Mouse (Mus musculus) frontal cortex, postnatal 10 days (tissue): ENCODE data around the gene Has3.
"Not testable (repeated sequence)": the region's sequence is repeated elsewhere in the genome, so short reads cannot be mapped to it uniquely, and the experiment has no call there.

Source experiments
- DNase-seq, 2 experiments: peaks; one replicate each; pipeline ENCODE4 v3.0.0; 2022; ENCODE audit warnings: low spot score in 2 of 2, mixed read lengths in 1 of 2

The Has3 gene

GRCm38 (mm10) chr8:106887336-106888189 lies 17.5 kb downstream of the Has3 start:
- DNase-seq, result peak; percentile 32 to 68

GRCm38 (mm10) chr8:106888803-106889202 lies 18.8 kb downstream of the Has3 start:
- DNase-seq, result no peak

DNA sequence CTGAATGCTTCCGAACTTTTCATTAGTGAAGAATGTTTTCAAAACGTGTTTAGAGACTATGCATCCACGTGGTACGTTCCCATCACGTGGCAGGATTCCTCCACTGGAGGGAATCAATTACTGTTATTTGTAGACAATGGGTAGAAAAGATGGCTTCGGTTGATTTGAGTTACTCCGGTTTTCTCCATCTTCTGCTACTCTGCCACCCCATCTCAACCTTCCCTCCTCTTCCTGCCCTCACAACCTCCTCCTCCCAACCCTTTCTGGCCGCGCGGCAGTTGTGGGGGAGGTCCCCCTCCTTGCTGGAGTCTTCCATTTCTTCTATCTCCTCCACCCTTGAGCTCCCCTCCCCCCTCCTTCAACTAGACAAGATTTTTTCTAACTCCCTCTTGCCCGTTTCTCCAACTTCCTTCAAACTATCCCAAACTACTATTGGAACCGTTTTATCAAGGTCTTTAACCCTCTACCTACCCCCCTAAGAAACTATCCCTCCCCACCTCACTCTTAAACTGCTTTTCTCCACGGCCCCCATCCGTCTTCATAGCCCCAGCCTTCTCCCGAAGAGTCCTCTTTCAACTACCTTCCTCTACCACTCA lies 22.3 kb downstream of the Has3 start:
- DNase-seq, result no peak

DNA sequence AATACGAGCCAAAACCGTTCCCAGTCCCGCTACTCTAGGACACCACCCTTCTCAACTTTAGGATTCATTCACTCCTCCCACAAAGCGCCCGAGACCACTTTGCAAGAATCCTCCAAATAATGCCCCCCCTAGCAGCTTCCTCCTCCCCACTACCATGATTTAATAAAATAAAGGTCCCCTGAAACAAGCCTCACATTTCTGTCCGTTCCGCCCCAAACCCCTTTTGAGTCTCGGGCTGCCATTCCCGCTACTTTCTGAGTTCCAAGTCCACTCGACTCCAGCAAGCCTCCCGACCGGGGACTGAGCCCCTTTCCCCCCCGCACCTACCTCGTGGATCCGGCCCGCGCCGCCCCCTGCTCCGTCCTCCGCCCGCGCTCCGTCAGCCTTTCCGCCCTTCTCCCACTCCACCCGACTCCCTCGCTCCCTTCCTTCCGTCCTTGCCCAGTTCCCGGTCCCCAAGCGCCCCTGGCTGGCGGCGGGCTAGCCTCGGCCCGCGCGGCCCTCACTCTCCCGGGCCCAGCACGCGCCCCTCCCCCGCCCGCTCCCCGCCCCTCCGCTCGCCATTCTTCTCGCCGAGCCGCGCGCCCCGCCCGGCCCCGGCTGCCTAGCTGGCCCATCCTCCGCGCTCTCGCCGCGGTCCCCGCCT lies 22.9 kb downstream of the Has3 start:
- DNase-seq, result no peak

DNA sequence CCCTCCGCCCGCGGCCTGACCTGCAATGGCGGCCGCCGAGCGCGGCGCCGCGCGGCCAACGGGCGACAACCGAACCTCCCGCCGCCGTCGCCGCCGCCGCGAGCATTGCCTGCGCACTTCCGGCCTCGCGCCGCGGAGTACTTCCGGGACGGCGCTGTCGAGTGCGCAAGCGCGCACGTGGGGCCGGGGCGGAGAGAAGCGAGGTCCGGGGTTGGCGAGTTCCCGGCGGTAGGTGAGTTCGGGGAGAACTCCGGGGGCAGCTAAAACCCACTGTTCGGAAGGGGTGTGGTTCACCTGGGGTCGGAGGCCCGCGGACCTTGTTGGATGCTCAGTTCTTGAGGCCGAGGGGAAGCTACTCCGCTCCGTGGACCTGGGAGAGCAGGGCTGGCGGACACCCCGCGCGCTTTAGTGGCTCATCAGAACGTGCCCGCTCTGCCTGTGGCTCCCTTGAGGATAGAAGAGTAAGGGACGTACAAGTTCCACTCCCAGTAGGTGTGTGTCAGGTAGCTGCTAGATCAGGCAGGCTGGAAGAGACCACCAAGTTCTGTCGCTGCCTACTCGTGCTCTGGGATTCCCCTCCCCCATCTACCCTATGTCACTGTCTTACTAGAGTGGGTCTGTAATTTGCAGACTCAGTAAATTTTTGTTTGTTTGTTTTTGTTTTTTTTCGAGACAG lies 23.6 kb downstream of the Has3 start, which contains the start of gene Utp4:
Gene Utp4 (plus strand): TSS at position 156 of the 676 bp plus-strand sequence.
- DNase-seq, result peak; percentile 61 to 82

DNA sequence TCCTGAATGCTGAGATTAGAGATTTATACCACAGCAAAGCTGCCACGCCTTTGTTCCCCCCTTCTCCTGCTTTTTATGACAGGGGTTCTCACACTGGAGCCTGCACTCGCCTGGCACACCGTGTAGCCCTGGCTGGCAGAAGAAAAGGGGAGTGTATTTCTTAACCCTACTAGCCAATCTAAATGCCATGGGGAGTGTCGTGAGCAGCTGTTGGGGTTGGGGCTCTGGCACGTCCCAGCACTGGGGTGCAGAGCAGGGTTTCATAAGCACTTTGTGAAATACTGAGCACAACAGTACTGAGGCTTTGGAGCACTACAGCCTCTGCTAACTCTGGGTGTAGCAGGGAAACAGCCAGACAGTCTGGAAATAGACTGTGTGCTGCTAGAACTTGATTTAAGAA lies 29.4 kb downstream of the Has3 start:
- DNase-seq, result no peak

DNA sequence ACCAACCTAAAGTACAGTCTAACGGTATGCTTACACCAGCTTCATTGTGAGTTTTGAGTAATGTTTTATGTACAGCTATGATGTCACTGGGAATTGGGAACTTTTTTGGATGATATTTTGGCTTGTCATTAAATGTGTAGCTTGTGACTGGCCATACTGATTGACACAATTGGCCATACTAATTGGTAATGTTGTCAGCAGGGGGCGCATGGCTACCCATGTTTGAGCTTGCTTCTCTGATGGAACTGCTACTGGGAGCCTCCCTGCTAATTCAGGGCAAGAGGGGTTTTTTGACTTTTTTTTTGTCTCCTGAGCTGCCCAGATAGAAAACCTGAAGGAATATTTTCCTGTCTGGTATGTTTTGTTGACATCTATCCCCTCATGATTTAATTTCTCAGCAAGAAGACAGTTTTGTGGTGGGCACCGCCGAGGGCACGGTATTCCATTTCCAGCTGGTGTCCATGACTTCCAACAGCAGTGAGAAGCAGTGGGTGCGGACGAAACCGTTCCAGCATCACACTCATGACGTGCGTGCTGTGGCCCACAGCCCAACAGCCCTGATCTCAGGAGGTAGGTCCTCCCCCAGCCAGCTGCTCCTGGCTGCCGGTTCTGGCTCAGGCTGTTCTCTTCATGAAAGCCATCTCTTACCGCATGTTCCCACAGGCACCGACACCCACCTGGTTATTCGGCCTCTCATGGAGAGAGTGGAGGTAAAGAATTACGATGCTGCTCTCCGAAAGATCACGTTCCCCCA lies 35.9 kb downstream of the Has3 start:
- peak in 1 of 2 experiments; percentile 27 for DNase-seq

DNA sequence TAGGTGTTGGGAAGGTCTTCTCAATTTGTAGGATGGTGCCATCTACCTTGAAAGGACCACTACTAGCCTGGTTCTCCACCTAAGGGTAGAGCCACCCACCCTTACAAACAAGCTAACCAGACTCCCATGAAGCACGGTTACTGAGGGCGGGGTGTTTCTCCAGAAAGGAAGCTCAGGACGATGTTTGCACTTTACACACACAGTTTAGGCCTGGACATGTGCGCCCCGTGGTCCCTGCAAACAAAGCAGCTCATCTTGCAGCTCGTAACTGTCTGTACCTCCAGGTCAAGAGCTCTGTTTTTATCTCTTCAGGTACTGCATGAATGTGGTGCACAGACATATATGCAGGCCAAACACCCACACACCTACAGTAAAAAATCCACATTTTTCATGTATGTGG lies 36.6 kb downstream of the Has3 start:
- DNase-seq, result no peak

DNA sequence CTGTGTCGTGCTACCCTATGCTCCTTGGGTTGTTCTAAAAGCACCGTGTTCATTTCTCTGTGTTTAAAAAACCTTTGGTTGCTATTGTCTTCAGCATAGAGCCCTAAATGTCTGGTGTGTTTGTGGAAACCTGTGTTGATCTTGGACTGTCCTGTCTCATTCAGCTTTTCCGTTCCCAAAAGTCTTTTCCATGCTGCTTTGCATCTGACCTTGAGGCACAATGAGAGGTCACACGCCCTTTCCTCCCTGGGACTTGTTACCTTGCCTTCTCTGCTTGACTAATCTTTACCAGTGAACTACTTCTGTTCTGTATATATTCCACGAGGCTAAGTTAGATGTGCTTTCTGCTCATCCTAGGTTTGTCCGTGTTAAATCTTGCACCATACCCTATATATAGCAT lies 37.4 kb downstream of the Has3 start:
- no peak for DNase-seq

- DNase-seq, result no peak
Measured at GRCm38 (mm10) chr8:106908291-106908690, 38.2 kb downstream of the Has3 start.

GRCm38 (mm10) chr8:106913631-106914030 lies 43.6 kb downstream of the Has3 start:
- DNase-seq, result no peak

- peak in 1 of 2 experiments; percentile 13 for DNase-seq
Measured at GRCm38 (mm10) chr8:106919721-106920394, 49.8 kb downstream of the Has3 start.

DNA sequence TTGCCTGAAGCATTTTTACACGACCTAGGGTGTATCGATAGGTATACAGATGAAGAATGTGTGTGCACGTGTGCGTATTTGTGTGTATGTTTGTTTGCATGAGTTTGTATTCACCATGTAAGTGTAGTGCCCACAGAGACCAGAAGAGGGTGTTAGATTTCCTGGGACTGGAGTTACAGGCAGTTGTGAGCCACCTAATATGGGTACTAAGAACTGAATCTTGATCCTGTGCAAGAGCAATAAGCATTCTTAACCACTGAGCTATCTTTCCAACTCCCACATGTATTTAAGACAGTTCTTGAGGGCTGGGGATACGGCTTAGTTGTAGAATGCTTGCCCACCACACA lies 50.3 kb downstream of the Has3 start:
- no peak for DNase-seq

DNA sequence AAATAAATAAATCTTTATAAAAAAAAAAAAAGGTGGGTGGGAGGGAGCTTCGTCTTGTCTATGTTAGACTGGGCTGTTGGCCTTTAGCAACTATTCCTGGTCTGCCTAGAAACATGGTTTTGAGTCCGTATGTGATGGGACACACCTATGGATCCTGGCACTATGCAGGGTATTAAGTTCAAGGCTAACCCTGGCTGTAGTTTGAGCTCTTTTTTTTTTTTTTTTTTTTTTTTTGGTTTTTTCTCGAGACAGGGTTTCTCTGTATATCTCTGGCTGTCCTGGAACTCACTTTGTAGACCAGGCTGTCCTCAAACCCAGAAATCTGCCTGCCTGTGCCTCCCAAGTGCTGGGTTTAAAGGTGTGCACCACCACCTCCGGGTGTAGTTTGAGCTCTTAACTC lies 54.0 kb downstream of the Has3 start:
- DNase-seq, result no peak

GRCm38 (mm10) chr8:106924904-106925349 lies 54.9 kb downstream of the Has3 start:
- DNase-seq, result no peak

- DNase-seq, result no peak
Measured at GRCm38 (mm10) chr8:106925446-106925845, 55.4 kb downstream of the Has3 start.

DNA sequence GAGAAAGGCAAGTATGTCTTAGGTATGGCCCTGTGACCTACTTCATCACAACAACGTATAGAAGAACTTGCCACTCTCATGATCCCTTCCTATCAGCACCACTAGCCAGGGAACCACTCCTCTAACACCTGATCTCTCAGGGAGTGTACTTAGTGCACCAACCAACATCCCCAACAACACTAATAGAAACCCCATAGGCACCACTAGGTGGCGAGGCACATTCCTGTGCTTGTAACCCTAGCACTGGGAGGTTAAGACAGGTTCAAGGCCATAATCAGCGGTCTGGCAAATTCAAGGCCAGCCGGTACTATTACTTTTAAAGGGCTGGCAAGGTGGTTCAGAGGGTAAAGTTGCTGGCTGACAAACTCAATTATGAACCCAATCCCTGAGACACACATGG lies 57.2 kb downstream of the Has3 start:
- no peak for DNase-seq

DNA sequence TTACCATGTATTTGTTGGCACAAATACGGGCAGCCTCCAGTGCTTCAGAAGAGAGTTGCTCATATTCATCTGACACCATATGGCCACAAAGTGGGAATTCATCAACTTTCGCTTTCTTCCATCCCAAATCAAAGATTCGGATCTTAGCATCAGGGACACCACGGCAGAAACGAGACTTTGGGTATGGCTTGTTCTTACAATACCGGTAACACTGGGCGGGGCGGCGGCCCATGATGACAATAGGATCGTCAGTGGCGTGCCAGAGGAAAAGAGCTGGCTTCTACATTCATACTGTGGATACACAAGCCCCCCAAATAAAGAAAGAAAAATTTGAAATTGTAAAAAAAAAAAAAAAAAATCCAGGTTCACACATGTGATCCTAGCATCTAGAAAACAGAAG lies 58.1 kb downstream of the Has3 start:
- not testable (repeated sequence) for DNase-seq

DNA sequence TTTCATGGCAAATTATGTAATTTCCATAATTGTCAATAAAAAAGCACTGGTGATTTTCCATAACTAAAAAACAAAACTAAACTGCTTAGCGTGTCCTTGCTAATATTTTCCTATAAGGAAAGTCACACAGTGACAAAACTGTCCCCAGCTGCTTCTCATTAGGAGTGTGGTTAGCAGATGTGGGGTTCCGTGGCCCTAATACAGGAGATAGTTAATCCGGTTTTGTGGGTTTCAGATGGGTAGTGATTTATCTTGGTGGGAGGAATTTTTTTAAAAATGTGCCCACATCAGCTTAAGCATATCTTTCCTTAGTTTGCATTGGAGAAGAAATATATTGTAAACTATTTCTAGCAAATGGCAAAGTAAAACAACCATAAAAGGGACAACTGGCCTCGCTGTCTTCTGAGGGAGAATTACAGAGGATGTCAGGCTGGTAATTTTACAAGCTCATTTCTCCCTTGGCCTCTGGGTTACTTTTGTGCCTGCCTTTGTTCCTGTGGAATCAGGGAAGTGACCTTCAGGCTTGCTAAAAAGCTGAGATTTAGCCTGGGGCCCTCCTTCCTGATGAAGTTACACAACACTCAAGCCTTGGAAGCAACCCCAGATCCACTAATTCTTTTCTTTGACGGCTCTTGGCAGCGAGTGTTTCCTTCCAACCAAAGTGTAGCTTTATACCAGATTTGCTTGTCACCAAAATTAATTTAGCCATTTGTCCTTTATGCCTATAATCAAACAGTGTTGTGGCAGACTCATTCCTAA lies 59.3 kb downstream of the Has3 start:
- DNase-seq, result no peak

DNA sequence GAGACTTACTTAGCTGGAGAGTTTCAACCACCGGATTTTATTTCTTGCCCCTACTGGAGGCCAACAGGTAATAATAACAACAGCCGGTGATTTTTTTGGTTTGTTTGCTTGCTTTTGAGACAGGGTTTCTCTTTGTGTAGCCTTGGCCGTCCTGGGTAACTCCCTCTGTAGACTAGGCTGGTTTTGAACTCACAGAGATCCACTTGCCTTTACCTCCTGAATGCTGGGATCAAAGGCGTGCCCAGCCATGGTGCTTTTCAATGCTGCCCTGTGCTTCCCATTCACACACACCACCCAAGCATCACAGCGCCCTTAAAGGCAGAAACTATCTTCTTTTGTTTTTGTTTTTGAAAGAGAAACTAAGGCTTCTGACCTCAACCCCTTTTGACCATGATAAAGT lies 59.9 kb downstream of the Has3 start:
- no peak for DNase-seq
